Mouse (Mus musculus) gastrocnemius, postnatal 14 days (tissue): Measurements from ENCODE around the gene Eif2b5. TPM values are rescaled to one million over a fixed set of nuclear protein-coding genes. Genes with fewer than 3 reads are reported as not detected.
"Not testable (repeated sequence)": the region's sequence is repeated elsewhere in the genome, so short reads cannot be mapped to it uniquely, and the experiment has no call there.

Experiments used
- DNase-seq: peaks from one replicate; pipeline ENCODE4 v3.0.0; 2021; ENCODE audit warnings: mixed read lengths
- intact Hi-C: fragments of 180-260 bp; cut with DNase I; formaldehyde crosslinking; loops from one replicate; pipeline ENCODE4 v1.15.1; 2025; ENCODE audit warnings: low total_unique reads
- total RNA-seq, 2 experiments: library from RNA; stranded (reverse); gene quantifications; 2 replicates each; pipeline ENCODE4 v1.2.3; 2021

Eif2b5 gene
- total RNA-seq, 2 experiments from 2014 or later: 43.0 to 44.9 TPM

DNA sequence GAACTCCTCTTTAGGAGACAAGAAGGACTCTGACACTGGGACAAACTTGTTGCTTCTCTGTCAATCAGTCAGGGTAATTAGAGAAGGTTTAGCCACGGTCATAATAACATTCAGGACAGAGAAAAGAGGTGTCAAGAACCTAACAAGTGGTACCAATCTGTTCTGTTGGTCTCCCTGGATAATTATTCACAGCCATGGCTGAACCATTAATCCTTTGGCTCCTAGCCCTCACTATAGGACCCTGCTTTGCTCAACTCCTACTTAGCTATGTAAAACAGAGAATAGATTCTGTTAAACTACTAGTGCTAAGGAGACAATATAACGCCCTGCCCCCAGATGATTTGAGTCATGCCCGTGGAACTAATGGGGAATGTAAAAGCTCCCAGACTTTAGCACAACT lies 12.6 kb upstream of the Eif2b5 start:
- DNase-seq: no peak
- intact Hi-C loops: no loop called here

DNA sequence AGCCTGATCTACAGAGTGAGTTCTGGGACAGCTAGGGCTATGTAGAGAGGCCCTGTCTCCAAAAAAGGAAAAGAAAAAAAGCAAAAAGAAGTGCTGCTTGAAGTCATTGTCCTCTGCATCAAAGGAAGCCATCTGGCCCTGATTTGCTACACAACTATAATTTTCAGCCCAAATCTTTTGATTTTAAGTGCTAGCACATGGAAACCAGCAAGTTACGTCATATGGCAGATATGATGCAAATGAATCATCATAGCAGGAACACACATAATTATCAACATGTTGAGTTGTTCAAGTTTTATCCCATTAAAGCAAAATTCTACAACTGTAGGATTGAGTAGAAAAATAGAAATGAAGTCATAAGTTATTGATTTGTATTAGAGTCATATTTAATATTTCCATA lies 10.5 kb upstream of the Eif2b5 start:
- no peak for DNase-seq
- intact Hi-C loops: no loop called here

DNA sequence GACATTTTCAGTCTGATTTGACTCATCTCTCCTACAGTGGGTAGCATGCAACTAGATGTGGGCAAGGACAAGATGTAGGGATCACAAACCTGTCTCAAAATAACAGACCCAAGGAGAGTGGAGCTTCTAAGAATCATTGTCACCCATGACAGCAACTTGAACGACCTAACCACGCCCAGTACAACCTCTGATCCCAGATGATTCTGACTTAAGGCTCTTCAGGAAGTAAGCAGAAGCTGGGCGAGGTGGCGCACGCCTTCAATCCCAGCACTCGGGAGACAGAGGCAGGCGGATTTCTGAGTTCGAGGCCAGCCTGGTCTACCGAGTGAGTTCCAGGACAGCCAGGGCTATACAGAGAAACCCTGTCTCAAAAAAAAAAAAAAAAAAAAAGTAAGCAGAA lies 9.9 kb upstream of the Eif2b5 start:
- intact Hi-C loops, DNase-seq: not testable (repeated sequence)

DNA sequence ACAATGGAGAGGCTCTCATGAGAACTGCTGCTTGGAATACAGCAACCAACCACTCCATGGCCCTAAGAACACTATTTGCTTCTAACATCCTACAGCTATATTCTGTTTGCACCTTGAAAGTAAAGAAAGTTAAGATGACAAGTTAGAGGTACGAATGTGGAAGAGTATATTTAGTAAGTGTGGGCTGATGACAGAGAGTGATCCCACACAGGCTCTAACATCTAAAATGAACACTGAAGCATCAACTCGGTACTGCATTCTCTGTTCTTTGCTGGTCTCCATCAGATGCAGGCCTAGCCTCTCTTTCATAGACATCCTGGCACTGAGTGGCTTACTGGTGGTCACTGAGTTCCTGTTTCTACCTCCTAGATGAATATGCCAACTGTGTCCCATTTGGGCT lies 9.4 kb upstream of the Eif2b5 start:
- intact Hi-C loops: no loop called here
- no peak for DNase-seq

DNA sequence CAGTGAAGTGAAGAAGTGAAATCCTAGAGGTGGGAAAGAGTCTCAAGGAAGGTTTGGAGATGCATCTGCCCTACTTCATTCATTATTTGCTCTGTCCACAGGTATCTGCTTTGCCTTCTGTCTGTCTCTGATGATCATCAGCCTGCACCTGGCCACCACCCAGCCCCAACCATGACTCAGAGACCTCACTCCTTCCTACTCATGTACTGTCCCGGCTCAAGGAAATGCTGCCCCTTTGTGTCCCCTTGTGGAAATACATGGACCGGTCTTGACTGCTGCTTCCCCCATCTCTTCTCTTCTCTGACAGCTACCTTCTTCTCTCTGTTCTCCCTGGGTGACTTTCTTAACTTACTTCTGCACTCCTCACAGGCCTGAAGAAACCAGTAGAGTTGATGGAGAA lies 8.0 kb upstream of the Eif2b5 start:
- no peak for DNase-seq
- intact Hi-C loops: no loop called here

DNA sequence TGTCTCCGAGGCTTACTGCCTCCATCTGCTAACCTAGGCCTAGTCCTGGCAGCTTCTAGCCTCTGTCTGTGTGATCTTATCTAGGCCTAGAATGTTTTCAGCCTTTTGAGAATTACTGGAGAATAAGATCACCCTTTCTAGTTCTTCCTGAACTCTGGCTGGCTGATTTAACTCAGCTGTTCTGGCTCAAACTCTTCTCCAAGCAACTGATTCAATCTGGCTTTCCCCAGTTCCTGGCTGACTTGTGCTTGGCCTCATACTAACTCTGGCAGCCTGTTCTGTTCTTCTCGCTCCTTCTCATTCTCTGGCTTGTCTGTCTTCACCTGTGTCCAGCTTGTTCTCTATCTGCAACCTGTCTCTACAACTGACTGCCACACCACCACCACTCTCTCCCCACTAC lies 7.3 kb upstream of the Eif2b5 start:
- intact Hi-C loops: no loop called here
- peak; percentile 14 for DNase-seq

DNA sequence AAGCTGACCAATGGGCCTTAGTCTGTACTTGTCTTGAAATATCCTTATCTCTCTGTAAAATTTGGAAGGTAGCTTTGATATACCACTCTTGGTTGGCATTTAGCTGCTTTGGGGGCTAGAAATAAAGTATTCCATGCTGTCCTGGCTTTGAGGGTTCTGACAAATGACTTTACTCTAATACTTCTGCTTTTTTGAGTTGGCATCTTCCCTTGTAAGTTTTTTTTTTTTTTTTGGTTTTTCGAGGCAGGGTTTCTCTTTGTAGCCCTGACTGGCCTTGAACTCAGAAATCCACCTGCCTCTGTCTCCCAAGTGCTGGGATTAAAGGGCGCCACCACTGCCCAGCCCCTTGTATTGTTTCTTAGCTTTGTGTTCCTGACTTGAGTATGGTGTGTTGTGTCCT lies 5.2 kb upstream of the Eif2b5 start:
- DNase-seq: no peak
- intact Hi-C loops: no loop called here

DNA sequence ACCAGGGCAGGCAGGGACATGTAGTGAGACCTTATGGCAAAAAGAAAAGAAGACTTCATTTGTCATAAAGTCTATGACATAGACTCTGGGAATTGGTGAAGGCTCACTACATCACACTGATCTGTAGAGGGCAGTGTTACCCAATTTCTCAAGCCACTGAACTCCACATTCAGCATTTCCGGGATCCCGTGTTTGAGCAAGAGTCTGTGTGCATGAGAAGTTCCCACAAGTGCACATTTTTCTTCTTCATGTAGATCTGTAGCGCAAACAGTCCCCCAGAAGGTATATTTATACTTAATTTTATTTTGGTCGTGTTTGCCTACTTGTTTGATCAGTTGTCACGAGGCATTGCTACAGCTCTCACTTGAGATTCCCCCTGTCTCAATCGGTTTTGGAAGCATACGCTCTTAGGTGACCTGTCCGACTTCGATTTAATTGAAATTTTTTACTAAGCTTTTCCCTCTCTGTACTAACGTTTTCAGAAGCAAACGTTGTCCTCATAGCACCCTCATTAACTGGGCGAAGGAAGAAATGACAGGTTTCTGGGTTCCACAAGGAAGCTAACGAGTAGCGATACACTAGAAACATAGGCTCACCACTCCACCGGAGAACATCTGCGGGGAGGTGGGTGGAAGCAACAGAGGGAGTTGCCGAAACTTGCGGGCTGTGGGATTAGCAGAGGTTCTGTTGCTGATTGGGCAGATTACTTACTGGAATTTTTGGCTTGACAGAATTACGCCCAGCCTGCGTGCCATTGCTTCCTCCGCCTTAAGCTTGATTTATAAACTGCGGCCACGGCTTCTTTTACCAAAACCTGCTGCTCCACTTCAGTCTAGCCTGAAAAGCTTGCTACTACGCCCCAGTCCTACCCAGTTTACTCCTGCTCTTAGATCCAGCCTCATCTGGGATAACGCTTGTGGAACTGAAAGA lies 1.7 kb upstream of the Eif2b5 start:
- intact Hi-C loops: no loop called here
- peak; percentile 39 for DNase-seq

DNA sequence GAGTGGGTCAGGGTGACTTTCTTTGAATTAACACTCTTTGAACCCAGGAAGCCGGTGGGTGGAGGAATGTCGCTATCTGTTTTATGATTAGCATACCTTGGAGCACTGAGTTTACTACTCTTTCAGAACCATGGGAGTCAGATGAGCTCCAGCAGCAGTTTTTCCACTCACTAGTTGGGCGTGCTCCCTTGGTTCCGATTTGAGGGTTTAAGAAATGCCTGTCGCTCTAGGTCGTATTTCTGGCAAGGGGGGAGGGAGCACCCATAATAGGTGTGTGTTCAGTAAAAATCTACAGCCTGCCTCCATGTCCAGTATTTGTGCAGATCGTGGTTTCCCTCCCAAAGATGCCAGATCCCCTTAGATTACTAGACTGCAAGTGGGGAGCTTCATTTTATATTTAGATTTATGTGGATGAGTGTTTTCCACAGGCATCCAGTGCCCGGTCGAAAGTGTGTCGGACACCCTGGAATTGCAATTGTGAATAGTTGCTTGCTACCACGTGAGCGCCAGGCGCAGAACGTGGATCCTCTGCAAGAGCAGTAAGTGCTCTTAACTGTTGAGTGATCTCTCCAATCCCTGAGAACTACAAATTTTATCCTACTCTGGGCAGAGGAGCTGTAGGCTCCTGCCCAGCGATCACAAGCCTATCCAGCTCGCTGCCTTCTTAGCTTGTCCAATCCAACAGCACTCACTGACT lies 489 bp upstream of the Eif2b5 start:
- no peak for DNase-seq
- intact Hi-C loops: no loop called here

DNA sequence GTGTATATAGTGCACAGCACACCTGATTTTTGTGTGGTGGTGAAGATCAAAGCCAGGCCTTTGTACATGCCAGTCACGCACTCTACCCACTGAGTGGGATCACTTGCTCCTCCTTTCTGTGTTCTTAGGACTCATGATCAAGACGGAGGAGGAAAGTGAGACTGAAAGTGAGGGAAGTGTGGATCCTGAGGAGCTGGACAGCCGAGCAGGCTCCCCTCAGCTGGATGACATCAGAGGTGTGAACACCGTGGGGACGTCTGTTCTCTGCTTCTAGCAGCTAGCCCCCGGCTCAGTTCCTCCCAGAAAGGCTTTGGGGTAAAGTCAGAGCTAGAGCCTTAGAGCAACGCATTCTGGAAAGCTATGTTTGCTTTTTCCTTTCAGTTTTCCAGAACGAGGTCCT lies 7.4 kb downstream of the Eif2b5 start:
- DNase-seq: no peak
- intact Hi-C loops: loop anchor here (5.0 kb wide), 1 partner anchor 136 kb away; no protein-coding TSS in a partner anchor

DNA sequence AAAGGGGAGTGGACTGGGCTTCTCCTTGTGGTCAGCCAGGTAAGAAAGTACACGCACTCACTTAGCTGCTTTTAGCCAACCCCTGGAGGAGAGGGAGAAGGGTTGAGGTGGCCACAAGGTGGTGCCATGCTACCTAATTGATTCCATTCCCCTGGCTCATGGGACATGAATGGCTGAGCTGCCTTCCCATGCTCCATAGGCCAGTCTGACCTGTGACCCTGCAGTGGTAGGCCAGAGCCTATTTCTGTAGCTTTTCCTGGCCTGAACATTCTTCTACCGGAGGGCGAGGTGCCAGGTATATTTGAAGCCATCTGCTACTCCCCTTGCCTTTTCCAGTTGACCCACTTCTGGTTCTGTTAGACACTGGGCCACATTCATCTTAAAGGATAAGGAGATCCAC lies 10.7 kb downstream of the Eif2b5 start:
- peak; percentile 35 for DNase-seq
- intact Hi-C loops: loop anchor here (5.0 kb wide), 1 partner anchor 133 kb away; no protein-coding TSS in a partner anchor

DNA sequence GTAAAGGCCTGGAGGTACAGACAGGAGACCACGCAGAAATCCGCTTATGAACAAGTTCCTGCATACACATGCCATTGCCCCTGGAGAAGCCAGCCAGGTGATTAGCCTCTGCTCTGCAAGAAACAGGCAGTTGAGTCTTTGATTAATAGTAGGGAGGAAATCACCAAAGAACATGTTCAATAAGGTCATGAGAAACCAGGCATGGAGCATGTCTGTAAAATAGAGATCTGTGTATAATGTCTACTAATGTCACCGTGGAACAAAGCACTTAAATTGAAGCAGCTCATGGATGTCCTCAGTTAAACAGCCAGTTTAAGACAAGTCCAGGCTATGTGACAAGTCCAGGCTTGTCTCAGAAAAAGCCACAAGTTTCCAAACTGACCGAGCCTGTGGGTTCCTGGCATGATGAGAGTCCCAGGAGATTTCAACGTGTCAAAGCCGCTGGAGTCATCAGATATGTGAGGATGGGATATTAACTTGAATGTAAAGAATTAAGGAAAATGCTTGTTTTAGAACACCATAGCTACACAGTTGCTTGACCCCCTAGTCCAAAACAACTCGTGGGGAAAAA lies 12.7 kb downstream of the Eif2b5 start:
- DNase-seq: no peak
- intact Hi-C loops: no loop called here

DNA sequence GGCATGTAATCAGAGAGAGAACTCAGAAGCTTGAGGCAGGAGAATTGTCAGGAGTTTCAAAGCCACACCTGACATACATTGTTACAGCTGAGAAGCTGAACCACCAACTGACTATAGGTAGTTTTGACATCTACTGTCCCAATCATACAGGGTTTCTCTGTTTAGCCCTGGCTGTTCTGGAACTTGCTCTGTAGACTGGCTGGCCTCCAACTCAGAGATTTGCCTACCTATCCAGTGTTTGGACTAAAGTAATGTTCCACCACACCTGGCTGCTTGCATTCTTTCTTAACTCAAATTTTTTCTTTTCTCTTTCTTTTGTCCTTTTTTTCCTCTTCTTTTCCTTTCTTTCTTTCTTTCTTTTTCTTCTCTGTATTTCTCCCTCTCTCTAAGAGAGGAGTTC lies 17.4 kb downstream of the Eif2b5 start:
- intact Hi-C loops: no loop called here

DNA sequence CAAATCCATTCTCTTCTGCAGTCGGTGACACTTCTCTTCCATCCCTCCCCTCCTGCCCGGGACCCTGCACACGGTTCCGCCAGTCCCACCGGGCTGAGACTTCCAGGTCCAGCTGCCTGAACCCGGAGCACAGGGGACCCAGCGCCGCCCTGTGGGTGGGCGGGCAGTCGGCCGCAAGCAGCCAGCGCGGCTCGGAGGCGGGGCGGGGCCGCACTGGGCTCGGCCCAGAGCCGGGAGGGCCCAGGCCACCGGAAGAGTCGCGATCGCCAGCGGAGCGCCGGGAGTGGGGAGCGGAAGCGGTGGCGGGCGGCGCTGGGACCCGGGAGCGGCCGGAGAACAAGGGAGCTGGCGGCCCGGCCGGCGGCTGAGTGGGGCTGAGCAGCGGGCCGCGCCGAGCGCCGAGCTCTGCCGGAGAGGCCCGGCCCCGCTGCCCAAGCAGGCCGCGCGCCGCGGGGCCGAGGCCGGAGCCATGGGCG lies 18.1 kb downstream of the Eif2b5 start, which contains the start of gene Dvl3:
TSS of gene Dvl3 (plus strand) at position 257 of the 476 bp plus-strand sequence.
- intact Hi-C loops: no loop called here

More for the DNA sequence above, 17.4 kb downstream of the Eif2b5 start:
- no peak for DNase-seq

DNA sequence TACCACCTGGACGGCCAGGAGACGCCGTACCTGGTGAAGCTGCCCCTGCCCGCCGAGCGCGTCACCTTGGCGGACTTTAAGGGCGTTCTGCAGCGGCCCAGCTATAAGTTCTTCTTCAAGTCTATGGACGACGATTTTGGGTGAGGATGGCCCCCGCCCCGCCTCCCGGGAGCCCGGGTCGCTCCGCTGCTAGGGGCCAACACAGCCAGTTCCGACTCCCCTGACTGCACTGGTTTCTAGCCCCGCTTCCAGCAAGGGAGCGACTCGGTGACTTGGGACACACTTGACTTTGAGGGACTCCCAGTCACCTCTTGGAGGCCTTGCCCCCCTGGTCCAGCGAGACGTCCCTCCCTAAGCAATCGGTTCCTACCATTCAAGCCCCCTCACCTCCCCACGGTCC lies 18.6 kb downstream of the Eif2b5 start:
- intact Hi-C loops: no loop called here

More for the DNA sequence above, 18.1 kb downstream of the Eif2b5 start, which contains the start of gene Dvl3:
- peak; percentile 95 for DNase-seq

DNA sequence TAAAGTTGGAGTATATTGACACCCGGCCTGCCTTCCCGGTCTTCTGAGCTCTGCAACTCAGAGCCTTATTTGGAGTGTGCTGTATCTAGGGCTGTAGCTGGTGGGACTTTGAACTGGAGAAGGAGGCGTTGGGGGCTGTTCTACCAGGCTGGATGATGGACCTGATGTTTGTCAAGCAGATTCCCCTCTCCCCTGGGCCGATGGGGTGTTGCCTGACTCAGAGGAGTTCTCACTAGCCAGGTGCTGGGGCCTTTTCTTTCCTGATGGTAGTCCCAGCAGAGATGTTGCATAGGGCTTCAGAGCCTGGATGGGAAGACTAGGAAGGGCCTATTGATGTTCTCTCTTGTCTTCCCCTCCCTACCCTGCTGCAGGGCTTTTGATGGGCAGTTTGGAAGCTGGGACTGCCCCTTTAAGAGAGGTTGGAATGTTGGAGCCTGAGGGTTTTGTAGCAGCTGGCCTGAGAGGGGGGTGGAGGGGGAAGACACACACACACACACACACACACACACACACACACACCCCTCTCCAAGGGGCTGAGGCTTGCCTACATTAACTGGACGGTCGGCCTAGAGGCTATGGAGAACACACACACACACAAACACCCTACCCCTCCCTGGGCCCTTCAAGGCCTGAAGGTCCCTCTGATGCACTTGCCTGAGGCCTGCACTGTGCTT lies 19.2 kb downstream of the Eif2b5 start:
- peak; percentile 35 for DNase-seq
- intact Hi-C loops: no loop called here

More for the DNA sequence above, 18.6 kb downstream of the Eif2b5 start:
- peak; percentile 28 for DNase-seq

DNA sequence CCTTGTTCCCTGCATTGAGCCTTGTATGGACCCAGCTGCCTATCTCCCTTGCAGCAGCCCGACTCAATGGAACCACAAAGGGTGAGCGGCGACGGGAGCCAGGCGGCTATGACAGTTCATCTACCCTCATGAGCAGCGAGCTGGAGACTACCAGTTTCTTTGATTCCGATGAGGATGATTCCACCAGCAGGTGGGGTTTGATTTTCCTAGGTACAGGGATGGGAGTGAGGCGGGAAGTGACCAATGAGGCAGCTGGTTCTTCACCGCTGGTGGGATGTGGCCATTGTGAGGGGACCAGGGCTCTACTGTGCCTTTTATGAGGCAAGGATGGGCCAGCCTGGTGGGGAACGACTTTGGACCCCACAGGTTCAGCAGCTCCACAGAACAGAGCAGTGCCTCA lies 25.3 kb downstream of the Eif2b5 start:
- intact Hi-C loops: no loop called here
- no peak for DNase-seq

DNA sequence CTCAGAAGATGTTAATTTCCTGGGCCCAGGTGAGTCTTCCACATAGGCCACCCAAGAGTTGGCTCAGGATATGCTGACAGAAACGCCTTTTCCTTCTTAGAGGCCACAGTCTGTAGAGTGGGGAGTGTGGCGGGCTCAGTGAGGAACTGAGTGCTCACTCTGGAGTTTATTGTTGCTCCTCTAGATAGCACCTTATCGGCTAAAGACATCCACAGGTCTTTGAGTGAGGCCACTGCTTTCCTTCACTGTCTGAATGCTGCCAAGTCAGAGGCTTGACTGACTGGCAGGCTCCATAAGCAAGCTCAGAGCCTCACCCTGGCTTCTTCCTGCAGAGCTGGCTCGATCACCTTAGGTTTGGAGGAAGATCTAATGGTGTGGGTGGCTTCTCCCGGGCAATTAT lies 30.2 kb downstream of the Eif2b5 start:
- intact Hi-C loops: no loop called here
- no peak for DNase-seq

DNA sequence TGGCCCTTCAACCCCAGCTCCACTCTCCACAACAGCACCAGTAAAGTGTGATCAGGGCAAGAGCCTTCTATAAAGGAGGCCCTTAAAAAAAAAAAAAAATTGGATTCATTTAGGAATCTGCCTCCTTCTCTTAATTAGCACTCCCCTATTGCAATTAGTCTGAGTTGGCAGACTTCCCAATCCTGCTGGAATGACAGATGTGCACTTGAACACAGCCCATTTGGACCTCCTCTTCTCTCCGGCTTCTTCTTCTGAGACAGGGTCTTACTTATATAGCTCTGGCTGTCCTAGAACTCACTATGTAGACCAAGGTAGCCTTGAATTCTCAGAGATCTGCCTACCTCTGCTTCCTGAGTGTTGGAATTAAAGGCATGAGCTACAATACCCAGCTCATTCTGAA lies 30.8 kb downstream of the Eif2b5 start:
- intact Hi-C loops: no loop called here
- no peak for DNase-seq

DNA sequence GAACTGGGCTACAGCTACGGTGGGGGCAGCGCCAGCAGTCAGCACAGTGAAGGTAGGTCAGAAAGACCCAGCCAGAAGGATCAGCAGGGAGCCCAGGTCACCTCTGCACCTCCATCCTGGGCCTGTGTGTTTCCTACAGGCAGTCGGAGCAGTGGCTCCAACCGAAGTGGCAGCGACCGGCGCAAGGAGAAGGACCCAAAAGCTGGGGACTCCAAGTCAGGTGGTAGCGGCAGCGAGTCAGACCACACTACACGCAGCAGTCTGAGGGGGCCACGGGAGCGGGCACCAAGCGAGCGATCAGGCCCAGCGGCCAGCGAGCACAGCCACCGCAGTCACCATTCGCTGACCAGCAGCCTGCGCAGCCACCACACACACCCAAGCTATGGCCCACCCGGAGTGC lies 32.3 kb downstream of the Eif2b5 start:
- intact Hi-C loops: no loop called here
- no peak for DNase-seq
